Mouse (Mus musculus) embryonic facial prominence, embryonic 13.5 days (tissue): Measurements from ENCODE around the gene Adgrl1. TPM values are rescaled to one million over a fixed set of nuclear protein-coding genes. Genes with fewer than 3 reads are reported as not detected.

ENCODE experiments used
- ATAC-seq: fragments of 200-750 bp; cut with Nextera tagmentation; 2 replicates; pipeline ENCODE4 v1.8.0; 2017; ENCODE audit warnings: low read depth; ENCODE audit not compliant: insufficient number of reproducible peaks, insufficient read depth, low FRiP score, low TSS enrichment
- H3K27ac ChIP-seq: fragments of 300-500 bp; sonication (generic); 2 replicates; pipeline ENCODE4 v1.5.1; 2015; ENCODE audit warnings: moderate library complexity, mild to moderate bottlenecking, inconsistent platforms
- H3K27me3 ChIP-seq: fragments of 300-500 bp; sonication (generic); 2 replicates; pipeline ENCODE4 v1.6.1; 2015; ENCODE audit warnings: mild to moderate bottlenecking, inconsistent platforms
- H3K36me3 ChIP-seq: fragments of 300-500 bp; sonication (generic); 2 replicates; pipeline ENCODE4 v1.6.1; 2015; ENCODE audit warnings: mild to moderate bottlenecking, inconsistent platforms
- H3K4me1 ChIP-seq: fragments of 300-500 bp; sonication (generic); 2 replicates; pipeline ENCODE4 v1.6.1; 2015; ENCODE audit warnings: inconsistent platforms
- H3K4me2 ChIP-seq: fragments of 300-500 bp; sonication (generic); 2 replicates; pipeline ENCODE4 v1.6.1; 2015; ENCODE audit warnings: moderate library complexity, mild to moderate bottlenecking, inconsistent platforms
- H3K4me3 ChIP-seq: fragments of 300-500 bp; sonication (generic); 2 replicates; pipeline ENCODE4 v1.5.1; 2015; ENCODE audit warnings: mild to moderate bottlenecking, inconsistent platforms
- H3K9ac ChIP-seq: fragments of 300-500 bp; sonication (generic); 2 replicates; pipeline ENCODE4 v1.6.1; 2015; ENCODE audit warnings: mild to moderate bottlenecking, inconsistent platforms
- H3K9me3 ChIP-seq: fragments of 300-500 bp; sonication (generic); 2 replicates; pipeline ENCODE4 v1.6.1; 2016; ENCODE audit warnings: inconsistent platforms
- WGBS: fragments of 180-500 bp; shearing (Covaris S2); methylation state at CpG from one replicate; pipeline ENCODE4 v1.1.7; 2015; ENCODE audit warnings: mixed read lengths; 5-methylcytosine and 5-hydroxymethylcytosine counted together
- polyA plus RNA-seq: library from polyadenylated mRNA; unstranded; fragments of >200 nt; fragmentation: Nextera tagmentation; extraction: Ambion mirVana; gene quantifications from 2 replicates; pipeline ENCODE4 v1.2.1, GENCODE M21; 2015

Gene Adgrl1
- polyA plus RNA-seq, 1 experiment from 2014 or later: 31.6 TPM

GRCm38 (mm10) chr8:83934222-83934621 is 34.3 kb downstream of the Adgrl1 start:
- Histone ChIP-seq H3K4me2 (no peak overlapping the region), H3K4me3 (no peak overlapping the region), H3K27me3 (no peaks in the 10 kb centered on the region), H3K4me1 (no peaks in the 10 kb centered on the region), H3K9me3 (no peaks in the 10 kb centered on the region), H3K36me3 (peaks cover 100% of the 10 kb centered on the region), H3K27ac (no peak overlapping the region), H3K9ac (no peak overlapping the region)
- no peak for ATAC-seq
- 91% methylated on average over 5 of the region's 5 CpGs for WGBS

GRCm38 (mm10) chr8:83934994-83935393 is 35.1 kb downstream of the Adgrl1 start:
- Histone ChIP-seq H3K9me3 (no peaks in the 10 kb centered on the region), H3K4me1 (no peaks in the 10 kb centered on the region), H3K9ac (no peak overlapping the region), H3K36me3 (peaks cover 99% of the 10 kb centered on the region), H3K4me2 (no peak overlapping the region), H3K27me3 (no peaks in the 10 kb centered on the region), H3K4me3 (no peak overlapping the region), H3K27ac (no peak overlapping the region)
- WGBS: 88% methylated on average over 2 of the region's 2 CpGs
- no peak for ATAC-seq

GRCm38 (mm10) chr8:83935435-83935834 is 35.5 kb downstream of the Adgrl1 start:
- 94% methylated on average over 8 of the region's 8 CpGs for WGBS
- no peak overlapping the region for H3K4me2 ChIP-seq
- ATAC-seq: no peak

GRCm38 (mm10) chr8:83937645-83938044 is 37.7 kb downstream of the Adgrl1 start:
- WGBS: 89% methylated on average over 7 of the region's 7 CpGs
- no peak overlapping the region for H3K27ac ChIP-seq
- no peak overlapping the region for H3K4me2 ChIP-seq
- H3K9me3 ChIP-seq: no peaks in the 10 kb centered on the region
- no peaks in the 10 kb centered on the region for H3K4me1 ChIP-seq
- no peaks in the 10 kb centered on the region for H3K27me3 ChIP-seq
- H3K9ac ChIP-seq: no peak overlapping the region
- no peak overlapping the region for H3K4me3 ChIP-seq
- peaks cover 78% of the 10 kb centered on the region for H3K36me3 ChIP-seq
- ATAC-seq: no peak

More at GRCm38 (mm10) chr8:83935435-83935834, 35.5 kb downstream of the Adgrl1 start:
- H3K9me3 ChIP-seq: no peaks in the 10 kb centered on the region
- H3K4me1 ChIP-seq: no peaks in the 10 kb centered on the region
- no peaks in the 10 kb centered on the region for H3K27me3 ChIP-seq
- H3K9ac ChIP-seq: no peak overlapping the region
- H3K4me3 ChIP-seq: no peak overlapping the region
- no peak overlapping the region for H3K27ac ChIP-seq
- peaks cover 99% of the 10 kb centered on the region for H3K36me3 ChIP-seq

GRCm38 (mm10) chr8:83938330-83938729 is 38.4 kb downstream of the Adgrl1 start:
- Histone ChIP-seq H3K27me3 (no peaks in the 10 kb centered on the region), H3K4me2 (no peak overlapping the region), H3K9me3 (no peaks in the 10 kb centered on the region), H3K27ac (no peak overlapping the region), H3K9ac (no peak overlapping the region), H3K36me3 (peaks cover 71% of the 10 kb centered on the region), H3K4me3 (no peak overlapping the region), H3K4me1 (no peaks in the 10 kb centered on the region)
- WGBS: 90% methylated on average over 15 of the region's 15 CpGs
- ATAC-seq: no peak

GRCm38 (mm10) chr8:83941066-83941677 is 41.3 kb downstream of the Adgrl1 start:
- peaks cover 43% of the 10 kb centered on the region for H3K36me3 ChIP-seq
- WGBS: 85% methylated on average over 6 of the region's 6 CpGs
- no peak for ATAC-seq

GRCm38 (mm10) chr8:83942446-83942845 is 42.5 kb downstream of the Adgrl1 start:
- Histone ChIP-seq H3K27ac (no peak overlapping the region), H3K9ac (no peak overlapping the region), H3K4me3 (no peak overlapping the region), H3K4me2 (no peak overlapping the region), H3K9me3 (no peaks in the 10 kb centered on the region), H3K4me1 (no peaks in the 10 kb centered on the region), H3K27me3 (no peaks in the 10 kb centered on the region), H3K36me3 (peaks cover 30% of the 10 kb centered on the region)
- ATAC-seq: no peak
- WGBS: 90% methylated on average over 1 of the region's 1 CpGs

More at GRCm38 (mm10) chr8:83941066-83941677, 41.3 kb downstream of the Adgrl1 start:
- H3K9ac ChIP-seq: 0 out of 2 replicates have a peak overlapping the region, but pooled peaks have one; percentile 3
- H3K9me3 ChIP-seq: no peaks in the 10 kb centered on the region
- no peaks in the 10 kb centered on the region for H3K27me3 ChIP-seq
- no peak overlapping the region for H3K27ac ChIP-seq
- no peaks in the 10 kb centered on the region for H3K4me1 ChIP-seq
- H3K4me2 ChIP-seq: no peak overlapping the region
- no peak overlapping the region for H3K4me3 ChIP-seq

GRCm38 (mm10) chr8:83945540-83945939 is 45.6 kb downstream of the Adgrl1 start:
- WGBS: 76% methylated on average over 3 of the region's 3 CpGs
- no peak for ATAC-seq
- Histone ChIP-seq H3K4me3 (no peak overlapping the region), H3K27ac (no peak overlapping the region), H3K9me3 (no peaks in the 10 kb centered on the region), H3K36me3 (no peaks in the 10 kb centered on the region), H3K4me2 (no peak overlapping the region), H3K27me3 (no peaks in the 10 kb centered on the region), H3K9ac (no peak overlapping the region), H3K4me1 (no peaks in the 10 kb centered on the region)

GRCm38 (mm10) chr8:83954749-83955105 is 54.8 kb downstream of the Adgrl1 start:
- Histone ChIP-seq H3K27me3 (no peaks in the 10 kb centered on the region), H3K36me3 (no peaks in the 10 kb centered on the region), H3K4me1 (peaks cover 17% of the 10 kb centered on the region), H3K9ac (peak overlapping the region; percentile 65), H3K9me3 (no peaks in the 10 kb centered on the region), H3K4me3 (peak overlapping the region; percentile 72), H3K27ac (peak overlapping the region; percentile 48; the same call in 1 of the 2 replicates), H3K4me2 (peak overlapping the region; percentile 96)
- ATAC-seq: no peak
- WGBS: 1% methylated on average over 14 of the region's 14 CpGs

- WGBS: under 1% methylated on average over 75 of the region's 75 CpGs
- Histone ChIP-seq H3K36me3 (no peaks in the 10 kb centered on the region), H3K9me3 (no peaks in the 10 kb centered on the region), H3K27ac (peak within 1 kb of the TSS; percentile 48; the same call in 1 of the 2 replicates), H3K9ac (peak within 1 kb of the TSS; percentile 73), H3K4me3 (peak within 1 kb of the TSS; percentile 72), H3K4me2 (peak within 1 kb of the TSS; percentile 96), H3K27me3 (no peaks in the 10 kb centered on the region), H3K4me1 (peaks cover 17% of the 10 kb centered on the region)
- ATAC-seq: peak; percentile 99
Measured at GRCm38 (mm10) chr8:83955106-83955957, 55.4 kb downstream of the Adgrl1 start, which contains the start of the genes Gm10644 and Asf1b. Gm10644 (minus strand) TSS chr8:83955205. Asf1b (plus strand) TSS chr8:83955507.

- under 1% methylated on average over 15 of the region's 15 CpGs for WGBS
- ATAC-seq: no peak
- Histone ChIP-seq H3K4me2 (peak overlapping the region; percentile 96), H3K27ac (0 out of 2 replicates have a peak overlapping the region, but pooled peaks have one; percentile 7), H3K4me3 (peak overlapping the region; percentile 72), H3K9me3 (no peaks in the 10 kb centered on the region), H3K4me1 (peaks cover 17% of the 10 kb centered on the region), H3K9ac (peak overlapping the region; percentile 73), H3K27me3 (no peaks in the 10 kb centered on the region), H3K36me3 (no peaks in the 10 kb centered on the region)
Measured at GRCm38 (mm10) chr8:83955958-83956218, 56.0 kb downstream of the Adgrl1 start.

- H3K4me2 ChIP-seq: peak overlapping the region; percentile 96
Measured at GRCm38 (mm10) chr8:83956789-83957188, 56.9 kb downstream of the Adgrl1 start.

More at GRCm38 (mm10) chr8:83956789-83957188, 56.9 kb downstream of the Adgrl1 start:
- H3K9me3 ChIP-seq: no peaks in the 10 kb centered on the region
- H3K9ac ChIP-seq: peak overlapping the region; percentile 49; the same call in 1 of the 2 replicates
- H3K4me3 ChIP-seq: peak overlapping the region; percentile 72; the same call in 1 of the 2 replicates
- no peaks in the 10 kb centered on the region for H3K27me3 ChIP-seq
- ATAC-seq: no peak
- H3K4me1 ChIP-seq: peaks cover 17% of the 10 kb centered on the region
- H3K27ac ChIP-seq: no peak overlapping the region
- 36% methylated on average over 1 of the region's 1 CpGs for WGBS
- no peaks in the 10 kb centered on the region for H3K36me3 ChIP-seq
